Mouse (Mus musculus): ENCODE measurements at regions not wholly inside any gene's neighbourhood (a gene's known extent, or its start where the extent isn't known, plus 50 kb on each side); places are given as distances from the start of the nearest gene placed in this dataset.

DNA sequence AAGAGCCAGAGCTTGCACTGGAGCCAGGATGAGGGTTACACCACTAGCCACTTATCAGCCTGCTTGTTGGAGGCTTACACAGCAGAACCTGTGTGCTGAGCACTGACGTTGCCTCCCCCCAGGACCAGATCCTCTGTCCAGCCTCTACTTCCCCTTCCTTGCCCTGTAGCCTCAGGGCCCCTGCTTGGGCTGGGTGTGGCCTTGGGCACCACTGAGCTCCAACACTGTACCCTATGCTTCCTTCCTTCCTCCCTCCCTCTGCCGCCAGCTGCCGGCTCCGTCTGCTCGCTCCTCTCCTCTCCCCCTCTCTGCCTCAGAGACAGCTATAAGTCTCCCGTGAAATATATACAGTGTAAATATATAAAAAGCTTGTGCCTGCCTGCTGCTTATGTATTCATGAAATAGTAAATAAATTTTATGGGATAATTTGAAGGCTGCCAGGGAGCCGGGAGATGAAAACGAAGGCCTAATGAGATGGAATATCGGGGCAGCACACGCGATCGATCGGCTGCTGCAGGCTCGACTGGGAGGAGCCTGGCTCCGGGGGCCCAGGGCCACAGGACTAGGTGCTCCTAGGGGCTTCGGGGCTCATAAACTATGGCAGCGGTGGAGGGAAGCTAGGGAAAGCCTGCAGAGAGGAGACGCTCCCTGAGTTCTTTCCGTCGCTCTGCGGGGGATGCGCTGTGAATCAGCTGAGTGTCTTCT lies 135.6 kb downstream of the Rbm19 start:
- peak; percentile 34 to 54 for DNase-seq (ENCODE audit: low spot score in 2 of 2)
- intact Hi-C loops (cut with DNase I) = no loop called here

- DNase-seq (ENCODE audit: low spot score in 2 of 2) = no peak
- intact Hi-C loops (cut with DNase I) = no loop called here
These were observed 136.3 kb downstream of the Rbm19 start for GRCm38 (mm10) chr5:120252551-120252950.

DNA sequence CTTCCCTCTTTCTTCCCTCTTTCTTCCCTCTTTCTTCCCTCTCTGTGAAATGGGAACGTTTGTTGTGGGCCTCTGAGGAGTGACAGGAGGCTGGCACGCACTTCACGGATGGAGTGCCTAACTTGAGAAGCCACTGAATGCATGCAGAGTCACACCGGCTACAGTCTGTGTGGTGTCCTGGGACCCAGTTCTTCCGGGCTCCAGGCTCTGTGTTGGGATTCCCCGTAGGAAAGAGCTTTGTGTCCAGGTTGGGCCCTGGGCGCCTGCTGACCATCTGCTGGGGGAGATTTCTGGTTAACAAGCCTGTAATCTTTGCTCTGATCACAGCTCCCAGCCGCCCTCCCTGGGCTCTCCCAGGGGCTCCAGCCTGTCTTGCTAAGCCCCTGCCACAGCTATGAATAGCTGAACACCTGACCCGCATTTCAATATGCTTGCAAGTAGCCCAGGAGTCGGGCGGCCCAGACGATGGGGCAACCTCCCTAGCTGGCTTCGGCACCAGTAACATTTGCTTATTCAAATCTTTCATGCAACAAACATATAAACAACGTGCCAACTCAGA lies 146.5 kb downstream of the Rbm19 start:
- no peak for DNase-seq (ENCODE audit: low spot score in 2 of 2)
- intact Hi-C loops (cut with DNase I) = no loop called here

DNA sequence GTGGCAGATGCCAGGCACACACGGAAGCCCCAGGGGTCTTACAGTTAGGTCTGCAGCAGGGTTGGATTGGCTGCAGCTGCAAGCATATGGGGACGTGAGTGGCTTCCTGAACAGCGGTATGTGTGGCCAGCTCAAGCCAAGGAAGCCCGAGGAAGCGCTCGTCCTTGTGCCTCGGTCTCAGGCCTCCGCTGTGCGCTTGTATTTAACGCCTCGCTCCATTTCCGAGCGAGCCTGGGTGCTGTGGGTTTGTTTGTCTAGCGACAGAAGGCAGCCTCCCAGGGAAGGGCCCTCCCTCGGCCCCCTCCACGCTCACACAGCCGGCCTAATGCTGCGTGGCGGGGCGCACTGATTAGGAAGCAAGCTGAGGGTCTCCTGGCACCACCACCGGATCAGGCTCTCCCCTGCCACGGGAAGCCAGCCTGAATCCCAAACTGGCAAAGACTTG lies 153.2 kb downstream of the Rbm19 start:
- DNase-seq (ENCODE audit: low spot score in 2 of 2) = no peak
- intact Hi-C loops (cut with DNase I) = no loop called here

GRCm38 (mm10) chr5:120270887-120271616 lies 154.8 kb downstream of the Rbm19 start:
- intact Hi-C loops (cut with DNase I) = no loop called here
- DNase-seq (ENCODE audit: low spot score in 2 of 2) = no peak

GRCm38 (mm10) chr5:120276229-120276628 lies 155.3 kb upstream of the Lhx5 start:
- intact Hi-C loops (cut with DNase I) = no loop called here
- DNase-seq (ENCODE audit: low spot score in 2 of 2) = no peak

DNA sequence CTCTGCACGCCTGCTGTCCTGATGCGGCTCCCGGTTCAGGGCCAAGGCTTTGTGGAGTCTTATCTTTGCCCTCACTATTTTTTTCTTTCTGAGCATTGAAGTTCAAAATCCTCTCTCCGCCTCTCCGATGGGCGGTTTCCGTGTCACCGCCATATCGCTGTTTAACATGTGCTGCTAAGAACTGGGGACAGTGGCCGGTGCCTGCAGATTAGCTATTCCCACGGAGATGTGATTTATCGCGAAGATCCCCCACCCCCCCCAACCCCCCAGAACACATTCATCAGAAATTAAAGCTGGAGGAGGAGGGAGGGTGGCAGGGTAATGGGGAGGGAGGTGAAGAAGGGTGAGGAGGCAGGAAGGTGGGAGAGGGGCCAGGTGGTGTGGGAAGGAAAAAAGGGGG lies 151.2 kb upstream of the Lhx5 start:
- intact Hi-C loops (cut with DNase I) = no loop called here
- DNase-seq (ENCODE audit: low spot score in 2 of 2) = no peak

GRCm38 (mm10) chr5:120280991-120281602 lies 150.4 kb upstream of the Lhx5 start:
- no peak for DNase-seq (ENCODE audit: low spot score in 2 of 2)

DNA sequence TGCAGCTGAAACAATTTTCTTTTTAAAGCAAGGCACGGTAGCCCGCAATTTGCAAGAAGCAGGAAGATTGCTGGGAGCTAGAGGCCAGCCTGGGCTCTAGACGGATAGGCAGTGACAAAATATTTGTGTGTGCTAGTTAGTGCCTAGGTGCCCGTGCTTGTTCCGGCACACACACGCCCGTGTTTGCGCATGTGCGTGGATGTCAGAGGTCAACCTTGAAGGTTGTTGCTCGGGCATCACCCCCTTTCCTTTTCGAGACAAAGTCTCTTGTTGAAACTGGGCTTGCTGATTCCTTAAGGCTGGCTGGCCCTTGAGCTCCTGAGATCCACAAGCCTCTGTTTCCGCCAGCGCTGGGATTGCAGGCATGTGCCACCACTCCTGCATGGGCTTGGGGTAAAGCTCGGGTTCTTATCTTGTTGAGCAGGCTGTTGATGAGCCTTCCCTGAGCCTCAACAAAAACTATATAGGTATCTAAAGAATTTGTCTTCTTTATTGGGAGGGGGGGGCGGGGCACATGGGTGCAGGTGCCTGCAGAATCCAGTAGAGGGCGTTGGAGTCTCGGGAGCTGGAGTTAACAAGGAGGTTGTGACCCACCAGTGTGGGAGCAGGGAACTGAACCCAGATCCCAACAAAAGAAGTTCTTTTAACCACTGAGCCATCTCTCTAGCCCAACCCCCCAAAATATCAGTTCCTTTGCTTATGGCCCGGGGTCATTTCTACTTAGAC lies 149.5 kb upstream of the Lhx5 start:
- no peak for DNase-seq (ENCODE audit: low spot score in 2 of 2)
- intact Hi-C loops (cut with DNase I) = no loop called here

More at GRCm38 (mm10) chr5:120280991-120281602, 150.4 kb upstream of the Lhx5 start:
- intact Hi-C loops (cut with DNase I) = no loop called here

GRCm38 (mm10) chr5:120284625-120285024 lies 146.9 kb upstream of the Lhx5 start:
- intact Hi-C loops (cut with DNase I) = no loop called here

DNA sequence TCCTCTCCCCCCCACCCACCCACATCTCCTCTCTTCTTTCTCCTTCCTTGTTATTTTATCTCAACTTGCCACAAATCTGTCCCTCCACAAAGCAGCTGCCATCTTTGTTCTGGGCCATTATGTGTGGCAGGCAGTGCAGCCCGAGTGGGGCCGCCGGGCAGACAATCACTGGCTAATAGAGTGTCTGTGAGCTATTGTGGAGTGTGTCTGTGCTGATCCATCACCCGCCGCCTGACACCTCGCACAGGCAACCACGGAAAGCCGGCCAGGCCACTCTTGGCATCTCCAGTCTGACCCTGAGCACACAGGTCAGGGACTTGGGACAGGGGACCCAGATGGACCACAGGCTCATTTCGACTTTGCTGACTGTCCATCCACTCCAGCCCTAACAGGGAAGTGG lies 146.5 kb upstream of the Lhx5 start:
- DNase-seq (ENCODE audit: low spot score in 2 of 2) = no peak
- intact Hi-C loops (cut with DNase I) = no loop called here

More at GRCm38 (mm10) chr5:120284625-120285024, 146.9 kb upstream of the Lhx5 start:
- DNase-seq (ENCODE audit: low spot score in 2 of 2) = no peak

GRCm38 (mm10) chr5:120286787-120287186 lies 144.7 kb upstream of the Lhx5 start:
- DNase-seq (ENCODE audit: low spot score in 2 of 2) = no peak
- intact Hi-C loops (cut with DNase I) = no loop called here

- DNase-seq (ENCODE audit: low spot score in 2 of 2) = no peak
- intact Hi-C loops (cut with DNase I) = no loop called here
These were observed 143.3 kb upstream of the Lhx5 start for GRCm38 (mm10) chr5:120288036-120288684.

DNA sequence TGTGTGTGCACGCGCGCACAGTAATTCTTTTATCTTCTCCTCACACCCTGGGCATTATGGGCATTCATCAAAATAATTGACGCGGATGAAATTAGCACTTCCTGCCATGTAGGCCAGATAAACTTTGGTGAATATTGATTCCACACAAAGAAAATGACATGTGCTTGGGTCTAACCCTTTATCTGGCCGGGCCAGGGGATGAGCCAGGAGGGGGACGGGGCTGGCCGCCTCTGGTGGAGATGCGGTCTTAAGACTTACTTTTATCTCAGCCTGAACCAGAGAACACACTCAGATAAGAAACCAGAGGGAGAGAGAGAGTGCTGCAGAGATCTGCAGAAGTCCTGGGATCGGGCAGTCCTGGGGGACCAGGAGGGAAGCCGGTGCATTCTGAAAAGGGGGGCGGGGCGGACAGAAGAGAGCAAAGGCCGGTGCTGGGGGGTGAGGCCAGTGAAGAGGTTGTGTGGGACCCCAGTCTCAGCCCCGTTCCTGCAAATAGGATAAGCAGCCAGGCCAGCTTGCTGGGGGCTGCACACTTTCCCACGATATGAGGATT lies 136.9 kb upstream of the Lhx5 start:
- no peak for DNase-seq (ENCODE audit: low spot score in 2 of 2)
- intact Hi-C loops (cut with DNase I) = no loop called here

DNA sequence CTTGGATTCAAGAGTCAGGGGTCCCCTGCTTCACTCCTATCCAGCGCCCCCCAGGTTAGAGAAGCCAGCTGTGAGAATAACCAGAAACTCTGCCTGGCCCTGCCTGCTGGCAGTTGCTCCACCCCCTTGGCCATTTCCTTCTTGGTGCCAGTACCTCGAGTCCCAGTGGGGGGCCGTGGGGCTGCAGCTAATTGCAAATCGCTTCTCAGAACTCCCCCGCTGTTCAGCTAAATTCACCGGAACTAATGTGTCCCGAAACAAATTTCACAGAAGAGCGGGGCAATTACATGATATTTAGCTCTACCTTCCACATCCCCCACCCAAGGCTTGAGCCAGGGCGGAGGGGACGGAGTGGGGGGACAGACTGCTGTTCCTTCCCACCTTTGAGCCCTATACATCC lies 134.3 kb upstream of the Lhx5 start:
- DNase-seq (ENCODE audit: low spot score in 2 of 2) = no peak
- intact Hi-C loops (cut with DNase I) = no loop called here

GRCm38 (mm10) chr5:120297665-120298282 lies 133.7 kb upstream of the Lhx5 start:
- no peak for DNase-seq (ENCODE audit: low spot score in 2 of 2)
- intact Hi-C loops (cut with DNase I) = no loop called here

DNA sequence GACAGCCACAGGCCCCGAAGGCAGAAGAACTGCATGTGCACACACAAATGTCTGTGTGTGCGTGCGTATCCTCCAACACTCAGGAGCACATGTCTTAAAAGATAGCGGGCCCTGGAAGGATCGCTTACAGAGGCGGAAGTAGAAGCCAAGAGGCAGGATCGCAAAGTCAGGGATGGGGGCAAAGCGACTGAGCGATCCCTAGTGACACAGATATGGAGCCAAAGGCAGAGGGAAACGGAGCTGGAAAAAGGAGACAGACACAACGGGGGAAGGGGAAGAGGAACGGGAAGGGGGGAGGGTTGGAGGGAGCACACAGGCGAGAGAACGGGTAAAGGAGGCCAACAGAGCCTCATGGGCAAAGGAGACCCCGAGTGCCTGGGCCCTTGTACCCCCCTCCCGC lies 129.8 kb upstream of the Lhx5 start:
- DNase-seq (ENCODE audit: low spot score in 2 of 2) = no peak
- intact Hi-C loops (cut with DNase I) = no loop called here

GRCm38 (mm10) chr5:120302307-120302706 lies 129.2 kb upstream of the Lhx5 start:
- intact Hi-C loops (cut with DNase I) = no loop called here
- DNase-seq (ENCODE audit: low spot score in 2 of 2) = no peak

DNA sequence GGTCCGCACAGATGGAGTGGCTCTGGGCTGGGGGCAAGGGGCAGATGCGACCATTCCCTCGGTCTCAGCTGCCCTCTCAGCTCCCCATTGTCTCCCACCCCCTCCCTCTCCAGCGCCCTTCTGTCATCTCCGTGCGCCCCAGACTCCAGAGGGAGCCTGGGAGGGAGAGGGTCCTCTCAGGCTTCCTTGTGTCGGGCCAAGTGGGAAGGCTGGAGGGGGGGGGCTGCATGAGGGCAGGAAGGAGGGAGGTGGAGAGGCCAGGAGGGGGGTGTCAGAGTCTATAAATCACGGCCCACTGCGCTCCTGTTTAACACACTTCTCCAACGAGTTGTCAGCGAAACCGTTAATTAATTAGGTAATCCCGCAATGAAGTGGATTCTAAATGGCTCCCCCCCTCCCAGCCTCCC lies 127.2 kb upstream of the Lhx5 start:
- intact Hi-C loops (cut with DNase I) = no loop called here
- no peak for DNase-seq (ENCODE audit: low spot score in 2 of 2)

All from left cerebral cortex, postnatal 36 days (tissue).